Mouse (Mus musculus) left cerebral cortex, postnatal 36 days (tissue): ENCODE data around the gene Ppm1k. TPM values are rescaled to one million over a fixed set of nuclear protein-coding genes. Genes with fewer than 3 reads are reported as not detected.
"Not testable (repeated sequence)": the region's sequence is repeated elsewhere in the genome, so short reads cannot be mapped to it uniquely, and the experiment has no call there.

Source experiments
- DNase-seq, 2 experiments: peaks; one replicate each; pipeline ENCODE4 v3.0.0; 2021 to 2022; ENCODE audit warnings: low spot score in 2 of 2, mixed read lengths in 1 of 2
- intact Hi-C: fragments of 180-260 bp; cut with DNase I; formaldehyde crosslinking; loops from one replicate; pipeline ENCODE4 v1.15.1; 2025
- total RNA-seq, 2 experiments: library from RNA; stranded (reverse); gene quantifications; 2 replicates each; pipeline ENCODE4 v1.2.3; 2021

Ppm1k gene
- 10 to 100 TPM; 74.7 to 77.6 TPM for total RNA-seq

DNA sequence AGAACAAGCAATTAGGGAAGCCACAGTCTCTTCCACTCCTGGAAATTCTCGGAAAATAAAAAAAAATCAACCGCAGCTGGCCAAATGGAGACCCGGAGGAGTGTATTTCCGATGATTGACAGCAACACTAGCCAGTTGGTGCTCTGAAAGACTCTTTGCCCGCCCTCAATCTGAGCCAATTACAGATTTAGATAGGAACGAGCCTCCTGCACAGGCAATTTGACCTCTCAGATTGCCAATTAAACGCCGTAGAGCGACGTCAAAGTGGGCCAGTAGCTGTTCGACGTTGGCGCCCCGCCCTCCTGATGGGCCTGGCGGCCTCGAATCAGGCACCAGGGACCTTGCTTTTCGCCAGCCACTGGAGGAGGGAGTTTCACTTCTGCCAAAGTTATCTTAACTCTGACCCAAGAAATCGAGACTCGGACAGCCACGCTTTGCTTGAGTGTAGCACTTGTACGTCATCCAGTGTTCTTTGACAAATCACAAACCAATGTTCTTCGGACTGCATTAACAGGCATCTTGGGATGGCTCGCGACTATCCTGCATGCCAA is at the start of gene Ppm1k:
Gene Ppm1k (minus strand): TSS at position 83 of the 551 bp plus-strand sequence.
- DNase-seq: peak; percentile 96 to 99
- intact Hi-C loops: loop anchor here (10.0 kb wide), 1 partner anchor 611 kb away; the partner anchor contains the start of genes Nt5c3 and Vmn1r4

DNA sequence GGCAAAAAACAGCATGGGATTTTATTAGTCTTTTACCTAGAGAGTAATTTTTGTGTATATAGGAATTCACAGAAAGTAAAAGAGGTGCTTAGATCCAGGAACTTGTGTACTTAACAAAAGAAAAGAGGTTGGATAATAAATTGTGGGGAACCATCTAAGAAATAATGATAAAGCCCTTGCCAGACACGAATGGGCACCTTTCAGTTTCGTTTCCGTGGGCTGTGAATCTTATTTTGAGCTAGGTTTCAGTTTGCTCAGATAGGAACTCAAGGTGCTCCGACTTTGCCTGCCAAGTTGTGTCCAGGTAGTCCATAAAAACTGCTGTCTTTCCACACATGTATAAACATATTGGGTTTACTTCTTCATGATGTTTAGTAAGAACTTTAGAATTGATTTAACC is 47.1 kb upstream of the Ppm1k start:
- intact Hi-C loops: no loop called here
- no peak for DNase-seq

DNA sequence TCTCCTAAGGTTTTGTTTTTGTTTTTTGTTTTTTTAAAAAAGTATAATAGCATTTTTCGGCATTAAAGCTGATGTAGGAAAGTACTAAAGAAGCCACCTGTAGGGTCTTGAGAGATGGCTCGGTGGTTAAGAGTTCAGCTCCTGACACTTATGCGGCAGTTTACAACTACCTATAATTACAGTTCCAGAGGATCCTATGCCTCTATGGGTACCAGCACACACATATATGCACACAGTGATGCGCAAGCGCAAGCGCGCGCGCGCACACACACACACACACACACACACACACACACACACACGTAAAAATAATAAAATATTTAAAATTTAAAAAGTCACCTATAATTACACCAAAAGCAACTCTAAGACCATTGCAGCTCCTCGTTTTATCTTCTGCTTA is 46.3 kb upstream of the Ppm1k start:
- intact Hi-C loops: no loop called here
- no peak for DNase-seq

DNA sequence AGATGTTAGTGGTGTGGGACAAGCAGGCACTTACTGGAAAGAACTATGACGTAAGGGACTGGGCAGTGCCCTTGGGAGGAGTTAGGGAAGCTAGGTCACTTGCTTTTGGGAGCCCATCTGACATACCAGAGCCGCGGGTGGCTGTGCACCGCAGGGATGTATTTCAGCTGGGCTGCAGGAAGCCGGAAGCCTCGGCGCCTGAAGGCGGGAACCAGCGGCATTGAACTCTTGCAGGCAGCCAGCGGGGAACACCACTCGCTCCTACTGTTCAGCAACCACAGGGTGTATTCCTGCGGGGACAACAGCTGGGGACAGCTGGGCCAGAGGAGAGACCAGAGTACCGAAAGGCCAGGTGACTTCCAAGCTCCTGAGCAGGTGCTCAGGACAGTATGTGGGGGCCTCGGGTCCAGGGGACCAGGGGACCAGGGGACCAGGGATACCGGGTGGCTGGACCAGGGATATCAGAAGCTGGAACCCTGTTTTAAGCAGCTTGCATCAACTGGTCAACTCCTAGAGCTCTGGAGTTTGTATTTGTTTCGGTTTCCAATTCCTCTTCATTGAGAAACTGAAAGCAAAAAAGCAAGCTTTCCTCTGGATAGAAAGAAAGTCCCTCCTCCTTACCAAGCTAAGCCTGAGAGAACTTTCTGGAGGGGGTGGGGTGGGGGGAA is 45.7 kb upstream of the Ppm1k start, which contains the start of gene Herc6:
Gene Herc6 (plus strand): TSS at position 120 of the 668 bp plus-strand sequence.
- intact Hi-C loops: no loop called here
- DNase-seq: peak; percentile 53 to 65

DNA sequence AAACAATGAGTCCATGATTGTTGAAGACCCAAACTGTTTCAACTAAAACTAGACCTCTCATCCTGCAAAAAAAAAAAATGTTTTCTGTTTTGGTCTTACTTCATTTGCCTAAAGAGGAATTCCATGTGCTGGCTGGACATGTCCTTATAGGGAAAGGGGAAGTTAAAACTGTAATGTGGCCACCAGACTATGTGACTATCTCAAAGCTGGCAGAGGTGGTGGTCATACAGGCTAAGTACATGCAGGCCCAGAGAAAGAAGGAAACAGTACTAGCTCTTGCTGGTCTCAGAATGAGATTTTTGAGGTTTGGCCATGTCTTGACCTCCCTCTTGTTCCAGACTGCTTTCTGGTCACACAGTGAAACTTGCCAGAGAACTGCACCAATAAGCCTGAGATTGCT is 36.3 kb upstream of the Ppm1k start:
- DNase-seq: no peak
- intact Hi-C loops: loop anchor here (5.0 kb wide), 2 partner anchors 139 to 764 kb away; no protein-coding TSS in a partner anchor

DNA sequence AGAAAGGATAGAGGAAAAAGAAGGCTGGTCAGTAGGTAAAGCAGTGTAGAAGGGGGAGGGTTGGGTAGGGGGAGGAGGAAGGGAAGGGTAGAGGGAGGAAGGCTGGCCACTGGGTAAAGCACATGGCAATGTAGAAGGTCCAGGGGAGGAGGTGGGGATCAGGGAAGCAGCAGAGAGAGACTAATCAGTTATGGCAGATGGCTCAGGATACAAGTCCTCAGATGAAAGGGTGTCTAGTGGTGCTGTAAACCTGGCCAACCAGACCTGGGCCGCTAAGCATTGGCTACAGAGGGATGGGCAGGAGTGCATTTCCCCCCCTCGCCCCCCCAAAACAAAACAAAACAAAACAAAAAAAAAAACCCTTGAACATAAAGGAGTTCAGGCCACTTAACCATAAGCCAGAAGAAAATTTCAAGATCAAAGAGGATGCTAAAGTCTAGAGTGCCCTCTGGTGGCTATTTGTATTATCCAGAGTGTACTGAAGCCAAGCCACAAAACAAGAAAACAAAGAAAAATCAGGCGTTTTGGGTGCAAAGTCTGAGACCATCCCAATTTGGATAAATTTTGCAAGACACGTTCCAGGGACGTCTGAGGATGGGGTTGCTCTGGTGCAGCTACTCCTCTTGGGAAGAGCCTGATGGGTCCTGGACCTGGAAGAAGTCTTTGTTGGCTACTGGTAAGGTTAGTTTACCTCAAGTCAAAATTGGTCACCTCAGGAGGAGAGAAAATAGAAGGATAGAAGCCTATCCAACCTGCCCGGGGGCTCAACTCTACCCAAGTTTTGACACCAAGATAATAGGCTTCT is 35.1 kb upstream of the Ppm1k start:
- peak; percentile 7 to 18 for DNase-seq
- intact Hi-C loops: loop anchor here (5.0 kb wide), 2 partner anchors 138 to 763 kb away; no protein-coding TSS in a partner anchor

DNA sequence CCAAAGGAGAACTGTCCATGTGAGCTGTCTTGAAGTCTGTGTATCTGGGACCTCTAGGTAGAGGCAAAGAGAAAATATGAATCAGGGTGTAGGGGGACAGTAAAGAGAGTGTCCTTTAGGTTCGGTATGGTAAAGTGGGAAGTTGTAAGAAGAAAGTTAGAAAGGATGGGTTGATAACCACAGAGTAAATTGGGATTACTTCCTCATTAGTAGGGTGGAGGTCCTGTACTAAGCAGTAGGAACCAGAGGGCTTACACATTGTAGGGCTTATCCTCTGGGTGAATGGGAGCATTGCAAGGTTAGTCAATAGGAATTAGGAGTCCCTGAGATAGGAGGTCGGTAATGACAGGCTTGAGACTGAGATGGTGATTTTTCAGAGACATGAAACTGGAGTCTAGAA is 32.4 kb upstream of the Ppm1k start:
- no peak for DNase-seq
- intact Hi-C loops: no loop called here

DNA sequence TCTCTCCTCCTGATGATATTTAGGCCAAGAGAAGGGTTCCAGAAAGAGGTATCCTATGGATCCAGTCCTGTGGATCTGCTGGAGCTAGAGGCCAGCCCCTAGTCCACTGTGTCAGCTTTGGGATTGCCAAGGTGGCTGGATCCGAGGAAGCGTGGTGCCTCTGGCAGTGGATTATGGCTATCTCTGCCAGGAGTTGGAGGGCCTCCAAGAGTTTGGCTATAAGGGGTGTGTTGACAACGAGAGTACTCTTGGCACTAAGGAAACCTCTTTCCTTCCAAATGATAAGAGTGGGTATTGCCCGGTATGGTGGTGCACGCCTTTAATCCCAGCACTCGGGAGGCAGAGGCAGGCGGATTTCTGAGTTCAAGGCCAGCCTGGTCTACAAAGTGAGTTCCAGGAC is 30.2 kb upstream of the Ppm1k start:
- intact Hi-C loops: no loop called here

DNA sequence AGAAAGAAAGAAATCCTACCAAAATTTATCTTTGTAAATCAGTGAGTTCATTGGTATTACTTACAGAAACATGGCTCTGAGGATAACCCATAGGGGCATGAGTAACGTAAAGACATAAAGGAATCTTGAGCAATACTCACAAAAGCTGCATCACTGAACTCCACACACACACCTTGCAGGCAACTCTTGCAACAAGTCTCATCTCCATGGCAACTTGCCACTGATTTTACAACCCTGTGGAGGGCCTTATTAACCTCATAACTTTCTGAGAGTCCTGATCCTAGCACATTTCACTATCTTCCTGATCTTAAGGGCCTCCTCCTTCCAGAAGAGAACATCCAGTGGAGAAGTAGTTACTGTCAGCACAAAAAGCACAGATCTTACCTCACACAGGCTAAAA is 28.2 kb upstream of the Ppm1k start:
- DNase-seq: no peak
- intact Hi-C loops: no loop called here

More for the DNA sequence above, 30.2 kb upstream of the Ppm1k start:
- no peak for DNase-seq

DNA sequence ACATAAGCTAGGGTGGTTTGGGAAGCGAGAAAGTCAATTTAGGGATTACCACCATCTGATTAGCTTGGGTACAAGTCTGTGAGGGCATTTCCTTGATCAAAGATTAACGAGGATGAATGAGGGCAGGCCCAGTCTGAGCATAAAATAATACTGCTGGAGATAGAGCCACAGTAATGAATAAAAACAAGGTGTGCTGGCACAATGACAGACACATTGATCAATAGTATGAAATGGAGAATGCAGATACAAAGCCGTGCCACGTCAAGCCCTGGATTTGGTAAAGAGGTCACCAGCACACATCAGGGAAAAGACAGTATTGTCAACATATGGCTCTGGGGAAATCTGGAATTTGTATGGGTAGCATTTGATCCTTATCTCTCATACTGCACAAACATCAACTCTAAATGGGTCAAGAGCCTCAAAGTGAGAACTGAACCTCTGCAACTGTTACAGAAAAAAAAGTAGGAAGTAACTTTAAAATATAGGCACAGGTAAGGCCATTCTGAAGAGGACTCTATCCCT is 22.6 kb upstream of the Ppm1k start:
- intact Hi-C loops: no loop called here
- DNase-seq: no peak

DNA sequence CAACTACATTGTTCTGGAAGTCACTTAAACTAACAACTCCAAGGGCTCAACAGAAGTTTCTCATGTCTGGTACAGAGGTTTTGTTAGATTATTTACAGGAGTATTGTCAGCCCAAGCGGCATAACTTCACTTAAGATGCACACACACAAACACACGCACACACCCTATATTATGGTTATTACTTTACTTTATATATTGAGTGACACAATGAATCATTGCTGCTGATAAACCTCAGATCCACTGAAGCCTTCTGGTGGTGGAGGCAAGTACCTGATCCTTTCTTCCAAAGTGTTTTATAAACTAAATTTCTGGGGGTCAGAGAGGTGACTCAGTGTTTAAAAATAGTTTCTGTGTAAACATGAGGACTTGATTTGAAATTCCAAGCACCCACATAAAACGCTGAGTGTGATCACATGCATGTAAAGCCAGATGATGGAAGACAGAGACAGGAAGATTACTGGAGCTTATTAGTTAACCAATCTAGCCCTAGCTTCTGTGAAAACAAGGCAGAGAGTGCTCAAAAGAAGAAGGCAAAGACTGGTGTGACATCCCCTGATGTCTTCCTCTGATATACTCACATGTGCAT is 16.0 kb upstream of the Ppm1k start:
- no peak for DNase-seq
- intact Hi-C loops: no loop called here

DNA sequence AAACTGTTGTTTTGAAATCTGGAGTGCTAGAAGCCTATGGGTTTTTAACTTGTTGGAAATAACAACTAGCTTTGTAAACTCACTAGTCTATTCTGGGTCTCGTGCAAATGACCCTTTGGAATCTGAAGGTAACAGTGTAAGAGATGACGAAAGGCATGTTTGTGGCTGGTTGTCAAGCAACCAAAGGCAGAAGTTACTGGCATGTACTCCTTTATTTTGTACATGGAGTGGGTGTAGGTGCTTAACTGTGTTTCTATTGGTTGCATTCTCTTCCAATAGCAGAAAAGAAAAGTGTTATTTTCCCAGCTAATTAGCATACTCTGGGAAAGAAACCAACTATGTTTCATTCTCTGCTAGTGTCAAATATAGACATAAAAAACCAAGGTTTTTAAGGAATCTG is 9.6 kb upstream of the Ppm1k start:
- intact Hi-C loops: no loop called here
- DNase-seq: no peak

DNA sequence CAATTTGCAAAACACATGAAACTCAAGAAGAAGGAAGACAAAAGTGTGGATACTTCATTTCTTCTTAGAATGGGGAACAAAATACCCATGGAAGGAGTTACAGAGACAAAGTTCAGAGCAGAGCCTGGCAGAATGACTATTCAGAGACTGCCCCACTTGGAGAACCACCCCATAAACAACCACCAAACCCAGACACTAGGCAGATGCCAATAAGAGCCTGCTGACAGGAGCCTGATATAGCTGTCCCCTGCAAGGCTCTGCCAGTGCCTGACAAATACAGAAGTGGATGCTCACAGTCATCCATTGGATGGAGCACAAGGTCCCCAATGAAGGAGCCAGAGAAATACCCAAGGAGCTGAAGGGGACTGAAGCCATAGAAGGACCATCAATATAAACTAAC is 8.3 kb upstream of the Ppm1k start:
- DNase-seq, intact Hi-C loops: not testable (repeated sequence)

DNA sequence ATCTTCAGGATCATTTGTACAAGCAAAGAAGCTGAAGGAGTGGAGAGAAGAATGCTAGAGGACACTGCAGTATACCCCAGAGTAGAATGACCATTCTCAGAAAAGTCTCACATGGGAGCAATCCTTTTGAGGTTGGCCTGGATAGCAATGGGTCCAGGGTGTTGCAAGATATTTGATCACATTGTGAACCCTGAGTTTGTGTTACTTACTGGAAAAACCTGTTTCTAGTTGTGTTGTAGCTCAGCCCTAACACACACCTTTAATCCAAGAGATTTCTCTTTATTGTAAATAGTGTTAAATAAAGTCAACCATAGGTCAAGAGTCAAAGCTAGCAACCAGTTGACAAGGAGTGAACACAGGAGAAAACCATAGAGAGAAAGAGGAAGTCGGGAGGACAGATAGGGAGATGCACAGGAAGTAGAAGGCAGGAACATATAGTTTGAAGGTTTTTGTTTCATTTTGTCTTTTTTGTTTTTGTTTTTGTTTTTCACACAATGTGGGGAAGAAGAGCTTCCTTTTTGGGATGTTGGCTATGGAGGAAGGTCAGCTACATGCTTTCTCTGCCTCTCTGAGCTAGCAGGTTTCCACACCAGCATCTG is 6.6 kb upstream of the Ppm1k start:
- intact Hi-C loops: no loop called here
- no peak for DNase-seq

DNA sequence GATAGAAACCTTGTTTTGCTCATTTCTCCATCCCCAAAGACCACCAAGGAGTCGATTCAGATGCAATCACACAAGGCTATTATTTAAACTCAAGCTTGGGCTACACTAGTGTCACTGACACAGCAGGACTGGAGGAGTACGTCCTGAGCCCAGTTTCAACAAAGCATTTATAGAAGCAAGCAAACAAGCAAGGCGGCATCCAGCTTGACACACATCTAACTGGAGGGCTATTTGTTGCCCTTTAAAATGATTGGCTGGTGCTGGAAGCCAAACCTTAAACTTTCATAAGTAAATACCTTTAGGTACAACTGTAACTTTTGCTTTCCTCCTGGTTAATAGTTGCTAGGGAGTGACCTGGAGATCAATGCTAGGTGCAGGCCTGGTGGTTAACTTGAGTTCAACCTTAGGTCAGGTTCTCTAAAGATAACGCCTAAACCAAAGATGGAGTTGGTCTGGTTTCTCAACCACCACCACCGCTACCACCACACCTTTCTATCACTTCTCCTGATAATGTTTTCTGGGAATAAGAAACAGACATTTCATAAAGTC is 5.8 kb upstream of the Ppm1k start:
- no peak for DNase-seq

DNA sequence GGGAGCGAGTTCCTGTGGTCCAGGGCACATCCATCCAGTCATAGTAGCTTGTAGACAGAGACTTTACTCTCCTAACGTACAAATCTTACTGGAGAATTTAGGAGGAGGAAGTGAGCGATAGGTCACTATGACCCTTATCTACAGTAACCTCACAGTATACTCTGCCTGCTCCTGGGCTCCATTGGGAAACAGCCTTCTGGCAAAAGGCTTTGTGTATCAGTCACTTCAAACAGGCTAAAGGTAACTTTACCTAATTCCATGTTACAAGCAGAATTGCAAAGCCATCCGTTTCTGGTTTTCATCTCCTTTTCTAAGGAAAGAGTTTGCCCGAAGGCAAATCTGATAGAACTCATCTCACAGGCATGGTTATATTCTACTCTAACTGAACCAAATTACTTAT is 2.6 kb upstream of the Ppm1k start:
- intact Hi-C loops: loop anchor here (10.0 kb wide), 1 partner anchor 613 kb away; the partner anchor contains the start of genes Nt5c3 and Vmn1r4
- no peak for DNase-seq

More for the DNA sequence above, 5.8 kb upstream of the Ppm1k start:
- intact Hi-C loops: no loop called here

DNA sequence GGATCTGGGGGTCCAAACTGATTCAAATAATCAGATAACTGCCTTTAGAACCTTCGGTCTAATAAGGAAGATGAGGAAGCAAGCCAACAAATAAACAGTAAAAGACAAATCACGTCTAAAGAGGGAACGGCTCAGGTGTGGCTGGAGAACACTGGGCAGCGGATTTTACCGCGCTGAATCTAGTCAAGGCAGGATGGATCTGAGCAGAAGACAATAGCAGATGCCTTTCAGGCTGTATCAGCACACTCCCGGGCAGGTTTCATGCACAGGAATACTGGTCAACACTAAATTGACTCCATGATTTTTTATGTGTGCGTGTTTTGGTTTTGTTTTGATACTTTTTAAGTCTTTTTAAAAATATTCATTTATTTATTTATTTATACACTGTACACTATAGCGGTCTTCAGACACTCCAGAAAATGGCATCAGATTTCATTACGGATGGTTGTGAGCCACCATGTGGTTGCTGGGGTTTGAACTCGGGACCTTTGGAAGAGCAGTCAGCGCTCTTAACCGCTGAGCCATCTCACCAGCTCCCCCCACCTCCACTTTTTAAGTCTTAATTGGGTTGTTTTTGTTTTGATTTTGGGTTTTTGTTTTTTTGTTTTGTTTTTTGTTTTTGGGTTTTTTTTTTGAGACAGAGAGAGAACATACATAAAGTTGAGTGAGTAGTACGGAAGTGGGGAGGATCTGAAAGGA is 852 bp upstream of the Ppm1k start:
- intact Hi-C loops: loop anchor here (10.0 kb wide), 1 partner anchor 611 kb away; the partner anchor contains the start of genes Nt5c3 and Vmn1r4
- peak in 1 of 2 experiments; percentile 19 for DNase-seq

DNA sequence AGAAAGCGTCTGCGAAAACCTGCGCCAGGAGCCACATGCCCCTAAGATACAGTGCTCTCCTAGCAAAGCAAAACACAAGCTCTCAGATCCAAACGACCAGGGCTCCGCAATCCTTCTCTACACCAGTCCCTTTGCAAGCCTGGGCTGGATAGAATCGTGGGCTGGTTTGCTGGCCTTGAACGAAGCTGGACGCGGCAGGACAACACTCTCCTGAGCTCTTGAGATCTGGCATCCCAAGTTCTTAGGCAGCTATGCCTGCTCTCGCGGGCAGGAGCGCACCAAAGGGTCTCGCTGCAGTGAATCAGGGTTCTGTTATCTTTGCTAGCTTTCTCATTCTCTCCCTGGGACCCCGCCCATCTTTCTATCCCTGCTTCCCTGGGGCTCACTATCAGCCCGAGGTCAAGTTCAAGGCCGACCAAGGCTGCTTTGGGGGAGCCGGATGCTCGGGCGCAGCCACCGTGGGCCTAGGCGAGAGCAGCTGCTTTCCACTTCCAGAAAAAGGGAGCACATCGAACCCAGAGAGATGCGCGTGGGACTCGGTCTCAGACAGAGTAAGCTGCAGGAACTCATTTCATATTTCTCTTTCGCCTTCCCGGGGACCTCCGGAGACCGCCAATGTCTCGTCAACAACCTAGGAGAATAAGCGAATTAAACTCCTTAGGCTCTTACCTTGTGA is 519 bp downstream of the Ppm1k start:
- intact Hi-C loops: loop anchor here (10.0 kb wide), 1 partner anchor 610 kb away; the partner anchor contains the start of genes Nt5c3 and Vmn1r4
- DNase-seq: peak; percentile 56 to 59
